Mouse (Mus musculus): ENCODE results near the gene Trp53tg5. TPM values are rescaled to one million over a fixed set of nuclear protein-coding genes. Genes with fewer than 3 reads are reported as not detected.

Gene Trp53tg5
- polyA plus RNA-seq, 1 experiment from 2014 or later: not detected

- no peak overlapping the region for H3K9ac ChIP-seq
- H3K27me3 ChIP-seq: no peaks in the 10 kb centered on the region
- 55% methylated on average over 15 of the region's 15 CpGs for WGBS
- no peak for ATAC-seq (replicated peaks; ENCODE audit: insufficient number of reproducible peaks, insufficient read depth, low FRiP score, low read depth)
- H3K4me3 ChIP-seq: no peak overlapping the region
- H3K9me3 ChIP-seq (replicated peaks): no peaks in the 10 kb centered on the region
- peaks cover 33% of the 10 kb centered on the region for H3K4me1 ChIP-seq (replicated peaks)
- H3K27ac ChIP-seq: no peak overlapping the region
- H3K36me3 ChIP-seq: no peaks in the 10 kb centered on the region; the same call in 1 of the 2 replicates
- H3K4me2 ChIP-seq: no peak overlapping the region
Measured at GRCm38 (mm10) chr2:164429881-164430615, 43.5 kb downstream of the Trp53tg5 start.

- WGBS: 43% methylated on average over 5 of the region's 5 CpGs
- H3K4me1 ChIP-seq (replicated peaks): peaks cover 29% of the 10 kb centered on the region
- H3K36me3 ChIP-seq: peaks cover 10% of the 10 kb centered on the region
- no peak overlapping the region for H3K4me3 ChIP-seq
- no peaks in the 10 kb centered on the region for H3K27me3 ChIP-seq
- H3K27ac ChIP-seq: no peak overlapping the region
- H3K4me2 ChIP-seq: no peak overlapping the region
- H3K9ac ChIP-seq: no peak overlapping the region
- ATAC-seq (replicated peaks; ENCODE audit: insufficient number of reproducible peaks, insufficient read depth, low FRiP score, low read depth): no peak
- H3K9me3 ChIP-seq (replicated peaks): no peaks in the 10 kb centered on the region
Measured at GRCm38 (mm10) chr2:164428451-164428850, 45.1 kb downstream of the Trp53tg5 start.

GRCm38 (mm10) chr2:164426952-164427351 is 46.6 kb downstream of the Trp53tg5 start:
- no peak overlapping the region for H3K9ac ChIP-seq
- no peaks in the 10 kb centered on the region for H3K27me3 ChIP-seq
- WGBS: 74% methylated on average over 5 of the region's 5 CpGs
- H3K4me2 ChIP-seq: no peak overlapping the region
- no peak overlapping the region for H3K27ac ChIP-seq
- H3K4me3 ChIP-seq: no peak overlapping the region
- H3K9me3 ChIP-seq (replicated peaks): no peaks in the 10 kb centered on the region
- H3K4me1 ChIP-seq (replicated peaks): peaks cover 14% of the 10 kb centered on the region
- no peak for ATAC-seq (replicated peaks; ENCODE audit: insufficient number of reproducible peaks, insufficient read depth, low FRiP score, low read depth)
- peaks cover 10% of the 10 kb centered on the region for H3K36me3 ChIP-seq

GRCm38 (mm10) chr2:164426121-164426520 is 47.4 kb downstream of the Trp53tg5 start:
- Histone ChIP-seq H3K4me3 (no peak overlapping the region), H3K36me3 (peaks cover 10% of the 10 kb centered on the region), H3K27ac (no peak overlapping the region), H3K27me3 (no peaks in the 10 kb centered on the region), H3K9ac (no peak overlapping the region), H3K4me2 (no peak overlapping the region), H3K4me1 (replicated peaks) (peaks cover 8% of the 10 kb centered on the region), H3K9me3 (replicated peaks) (no peaks in the 10 kb centered on the region)
- no peak for ATAC-seq (replicated peaks; ENCODE audit: insufficient number of reproducible peaks, insufficient read depth, low FRiP score, low read depth)
- WGBS: 24% methylated on average over 12 of the region's 12 CpGs

DNA sequence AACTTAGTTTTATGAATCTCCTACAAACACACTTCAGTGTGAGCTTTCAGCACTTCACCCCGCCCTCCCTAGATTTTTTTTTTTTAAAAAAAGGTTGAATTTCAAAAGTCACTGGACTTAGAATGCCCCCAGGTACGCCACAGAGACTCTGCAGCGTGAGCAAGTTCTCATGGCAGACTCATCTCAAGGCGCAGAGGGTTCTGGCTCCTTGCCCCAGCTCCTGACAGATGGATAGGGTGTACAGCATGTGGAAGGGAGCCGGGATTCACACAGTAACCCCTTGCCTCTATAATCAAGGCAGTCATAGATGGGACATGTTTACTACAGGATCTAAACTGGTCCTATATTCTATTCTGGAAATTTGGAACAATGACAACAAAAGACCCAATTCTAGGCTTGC is 48.1 kb downstream of the Trp53tg5 start:
- H3K36me3 ChIP-seq: peaks cover 10% of the 10 kb centered on the region
- H3K27me3 ChIP-seq: no peaks in the 10 kb centered on the region
- no peak for ATAC-seq (replicated peaks; ENCODE audit: insufficient number of reproducible peaks, insufficient read depth, low FRiP score, low read depth)
- WGBS: 81% methylated on average over 5 of the region's 5 CpGs
- no peaks in the 10 kb centered on the region for H3K9me3 ChIP-seq (replicated peaks)
- no peak overlapping the region for H3K9ac ChIP-seq
- no peak overlapping the region for H3K4me2 ChIP-seq
- peaks cover under 1% of the 10 kb centered on the region for H3K4me1 ChIP-seq (replicated peaks)
- no peak overlapping the region for H3K27ac ChIP-seq
- H3K4me3 ChIP-seq: no peak overlapping the region

DNA sequence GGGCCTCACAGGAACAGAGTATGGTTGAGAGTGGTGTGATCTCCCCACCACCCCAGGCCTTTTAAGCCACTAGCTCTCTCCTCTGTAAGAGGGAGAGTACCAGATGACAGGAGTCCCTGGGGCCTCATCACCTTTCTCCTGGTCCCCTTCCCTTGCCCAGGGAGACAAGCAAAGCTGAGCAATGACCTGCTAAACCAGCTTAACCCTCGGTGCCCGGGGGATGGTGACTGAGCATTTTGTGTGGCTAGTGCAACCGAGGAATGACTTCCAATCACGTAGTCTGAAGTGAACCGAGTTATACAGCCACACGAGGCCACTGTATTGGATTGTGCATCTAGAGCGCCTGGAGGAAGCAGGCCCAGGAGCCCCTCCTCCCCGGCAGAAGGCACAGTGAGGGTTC is 49.1 kb downstream of the Trp53tg5 start:
- H3K9ac ChIP-seq: no peak overlapping the region
- no peaks in the 10 kb centered on the region for H3K27me3 ChIP-seq
- H3K4me2 ChIP-seq: no peak overlapping the region
- H3K9me3 ChIP-seq (replicated peaks): no peaks in the 10 kb centered on the region
- H3K36me3 ChIP-seq: peaks cover 10% of the 10 kb centered on the region
- H3K4me1 ChIP-seq (replicated peaks): no peaks in the 10 kb centered on the region
- no peak overlapping the region for H3K4me3 ChIP-seq
- no peak overlapping the region for H3K27ac ChIP-seq
- no peak for ATAC-seq (replicated peaks; ENCODE audit: insufficient number of reproducible peaks, insufficient read depth, low FRiP score, low read depth)
- 87% methylated on average over 8 of the region's 8 CpGs for whole genome bisulfite sequencing

GRCm38 (mm10) chr2:164423464-164423863 is 50.1 kb downstream of the Trp53tg5 start:
- Histone ChIP-seq H3K27me3 (peaks cover 5% of the 10 kb centered on the region; the same call in 1 of the 2 replicates), H3K9me3 (replicated peaks) (no peaks in the 10 kb centered on the region), H3K9ac (no peak overlapping the region), H3K4me1 (replicated peaks) (no peaks in the 10 kb centered on the region), H3K36me3 (peaks cover 10% of the 10 kb centered on the region), H3K4me3 (no peak overlapping the region), H3K4me2 (no peak overlapping the region), H3K27ac (no peak overlapping the region)
- ATAC-seq (replicated peaks; ENCODE audit: insufficient number of reproducible peaks, insufficient read depth, low FRiP score, low read depth): no peak
- WGBS: 88% methylated on average over 11 of the region's 11 CpGs

GRCm38 (mm10) chr2:164422675-164423393 is 50.7 kb downstream of the Trp53tg5 start:
- H3K27ac ChIP-seq: no peak overlapping the region

GRCm38 (mm10) chr2:164421979-164422378 is 51.5 kb downstream of the Trp53tg5 start:
- ATAC-seq (replicated peaks; ENCODE audit: insufficient number of reproducible peaks, insufficient read depth, low FRiP score, low read depth): no peak
- WGBS: 79% methylated on average over 8 of the region's 8 CpGs
- no peak overlapping the region; the same call in 1 of the 2 replicates for H3K27ac ChIP-seq
- peaks cover 8% of the 10 kb centered on the region; the same call in 1 of the 2 replicates for H3K27me3 ChIP-seq
- no peaks in the 10 kb centered on the region for H3K9me3 ChIP-seq (replicated peaks)
- H3K4me1 ChIP-seq (replicated peaks): no peaks in the 10 kb centered on the region
- H3K4me2 ChIP-seq: no peak overlapping the region
- H3K36me3 ChIP-seq: peaks cover 10% of the 10 kb centered on the region
- H3K9ac ChIP-seq: no peak overlapping the region
- no peak overlapping the region for H3K4me3 ChIP-seq

More at GRCm38 (mm10) chr2:164422675-164423393, 50.7 kb downstream of the Trp53tg5 start:
- Histone ChIP-seq H3K27me3 (peaks cover 6% of the 10 kb centered on the region; the same call in 1 of the 2 replicates), H3K4me3 (no peak overlapping the region), H3K9ac (no peak overlapping the region), H3K9me3 (replicated peaks) (no peaks in the 10 kb centered on the region), H3K36me3 (peaks cover 10% of the 10 kb centered on the region), H3K4me2 (no peak overlapping the region), H3K4me1 (replicated peaks) (no peaks in the 10 kb centered on the region)
- WGBS: 77% methylated on average over 15 of the region's 15 CpGs
- ATAC-seq (replicated peaks; ENCODE audit: insufficient number of reproducible peaks, insufficient read depth, low FRiP score, low read depth): no peak

DNA sequence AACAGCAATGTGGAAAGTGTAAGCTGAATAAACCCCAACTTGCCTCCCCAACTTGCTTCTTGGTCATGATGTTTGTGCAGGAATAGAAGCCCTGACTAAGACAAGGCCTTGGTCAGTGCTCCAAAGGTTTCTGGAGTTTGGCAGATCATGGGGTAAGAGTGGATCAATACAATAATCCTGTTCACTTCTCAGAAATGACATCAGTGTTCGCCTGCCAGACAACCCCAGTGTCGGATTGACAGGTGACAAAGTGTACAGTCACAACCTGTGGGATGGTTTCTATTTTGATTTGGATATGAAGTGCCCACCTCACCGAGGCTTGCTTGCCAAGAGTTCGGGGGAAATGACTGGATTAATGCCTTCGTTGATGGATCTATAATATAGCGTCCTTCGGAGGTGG is 52.2 kb downstream of the Trp53tg5 start:
- no peaks in the 10 kb centered on the region for H3K9me3 ChIP-seq (replicated peaks)
- H3K4me3 ChIP-seq: no peak overlapping the region
- no peak for ATAC-seq (replicated peaks; ENCODE audit: insufficient number of reproducible peaks, insufficient read depth, low FRiP score, low read depth)
- no peak overlapping the region for H3K9ac ChIP-seq
- 83% methylated on average over 7 of the region's 7 CpGs for WGBS
- peaks cover 10% of the 10 kb centered on the region for H3K36me3 ChIP-seq
- H3K27me3 ChIP-seq: peaks cover 8% of the 10 kb centered on the region; the same call in 1 of the 2 replicates
- no peak overlapping the region for H3K4me2 ChIP-seq
- no peak overlapping the region for H3K27ac ChIP-seq
- H3K4me1 ChIP-seq (replicated peaks): no peaks in the 10 kb centered on the region
